Mouse (Mus musculus): ENCODE measurements around the gene Vmo1. TPM values are rescaled to one million over a fixed set of nuclear protein-coding genes. Genes with fewer than 3 reads are reported as not detected.

Vmo1 gene
- polyA plus RNA-seq, 1 experiment from 2014 or later, result 0.66 TPM

DNA sequence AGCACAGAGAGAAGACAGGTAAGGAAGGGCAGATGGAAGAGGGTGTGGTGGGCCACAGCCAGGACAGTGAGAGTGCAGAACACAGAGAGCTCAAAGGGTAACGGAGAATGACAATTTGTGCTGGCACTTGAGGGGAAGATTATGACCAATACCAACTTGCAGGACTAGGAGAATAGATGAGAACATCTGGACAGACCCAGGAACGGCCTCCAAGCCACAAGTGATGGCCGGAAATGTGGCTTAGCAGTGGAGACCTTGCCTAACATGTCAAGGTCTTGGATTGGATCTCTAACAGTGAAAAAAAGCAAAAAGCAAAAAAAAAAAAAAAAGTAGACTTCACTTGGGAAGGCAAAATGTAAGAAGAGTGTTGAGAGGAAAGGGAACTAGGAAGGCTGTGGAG is 44.7 kb downstream of the Vmo1 start:
- Histone ChIP-seq H3K27ac (no peak overlapping the region), H3K4me3 (replicated peaks; ENCODE audit: low read depth, low read length) (no peak overlapping the region), H3K4me1 (replicated peaks; ENCODE audit: insufficient read depth, low read length) (peaks cover 8% of the 10 kb centered on the region; the same call in 1 of the 2 replicates), H3K4me2 (ENCODE audit: low read length) (no peak overlapping the region), H3K36me3 (ENCODE audit: insufficient read depth, low read length) (no peaks in the 10 kb centered on the region), H3K9me3 (replicated peaks; ENCODE audit: low read length) (no peaks in the 10 kb centered on the region), H3K9ac (ENCODE audit: low read depth, low read length) (no peak overlapping the region), H3K27me3 (ENCODE audit: insufficient read depth, low read length) (no peaks in the 10 kb centered on the region)
- ATAC-seq (replicated peaks; ENCODE audit: low FRiP score, low read depth), result no peak
- WGBS, result 93% methylated on average over 3 of the region's 3 CpGs
- no peak for DNase-seq (ENCODE audit: low spot score)
- TF ChIP-seq CTCF (IDR thresholded peaks at IDR 0.05; ENCODE audit: low read depth), result no peak

DNA sequence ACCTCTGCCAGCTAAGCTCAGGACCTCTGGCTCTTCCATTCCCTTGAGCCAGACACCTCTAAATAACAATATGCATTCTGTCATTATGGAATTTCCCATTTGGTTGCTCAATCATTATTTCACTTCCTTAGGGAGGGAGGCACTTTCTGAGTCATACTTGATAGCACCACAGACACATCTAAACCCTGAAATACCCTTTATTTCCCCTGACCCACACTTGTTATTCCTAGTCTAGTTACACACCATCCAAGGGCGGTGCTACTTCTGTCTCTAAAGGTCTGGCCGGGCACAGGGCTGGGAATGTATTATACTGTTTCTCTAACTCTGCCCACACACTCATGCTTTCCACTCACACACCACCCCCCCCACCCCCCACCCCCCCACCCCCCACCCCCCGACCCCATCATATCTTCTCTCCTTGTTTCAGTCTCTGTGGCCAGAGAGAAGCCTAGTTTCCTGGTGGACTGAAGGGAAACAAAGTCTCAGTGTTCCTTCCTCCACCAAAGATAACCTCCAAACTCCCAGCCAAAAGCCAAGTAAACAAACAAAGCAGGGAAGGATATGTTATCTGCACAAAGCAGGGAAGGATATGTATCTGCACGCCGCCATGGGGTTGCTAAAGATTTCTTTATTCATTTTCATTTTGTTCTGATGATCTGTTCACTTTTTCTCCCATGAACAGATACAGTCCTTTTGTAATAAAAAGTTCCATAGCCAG is 46.4 kb downstream of the Vmo1 start:
- Histone ChIP-seq H3K27ac (no peak overlapping the region), H3K36me3 (ENCODE audit: insufficient read depth, low read length) (no peaks in the 10 kb centered on the region), H3K4me3 (replicated peaks; ENCODE audit: low read depth, low read length) (no peak overlapping the region), H3K9ac (ENCODE audit: low read depth, low read length) (no peak overlapping the region), H3K4me1 (replicated peaks; ENCODE audit: insufficient read depth, low read length) (peaks cover 8% of the 10 kb centered on the region; the same call in 1 of the 2 replicates), H3K9me3 (replicated peaks; ENCODE audit: low read length) (no peaks in the 10 kb centered on the region), H3K27me3 (ENCODE audit: insufficient read depth, low read length) (no peaks in the 10 kb centered on the region; the same call in 1 of the 2 replicates), H3K4me2 (ENCODE audit: low read length) (no peak overlapping the region)
- DNase-seq (ENCODE audit: low spot score), result no peak
- TF ChIP-seq CTCF (IDR thresholded peaks at IDR 0.05; ENCODE audit: low read depth), result no peak
- 71% methylated on average over 4 of the region's 5 CpGs for WGBS
- ATAC-seq (replicated peaks; ENCODE audit: low FRiP score, low read depth), result no peak

DNA sequence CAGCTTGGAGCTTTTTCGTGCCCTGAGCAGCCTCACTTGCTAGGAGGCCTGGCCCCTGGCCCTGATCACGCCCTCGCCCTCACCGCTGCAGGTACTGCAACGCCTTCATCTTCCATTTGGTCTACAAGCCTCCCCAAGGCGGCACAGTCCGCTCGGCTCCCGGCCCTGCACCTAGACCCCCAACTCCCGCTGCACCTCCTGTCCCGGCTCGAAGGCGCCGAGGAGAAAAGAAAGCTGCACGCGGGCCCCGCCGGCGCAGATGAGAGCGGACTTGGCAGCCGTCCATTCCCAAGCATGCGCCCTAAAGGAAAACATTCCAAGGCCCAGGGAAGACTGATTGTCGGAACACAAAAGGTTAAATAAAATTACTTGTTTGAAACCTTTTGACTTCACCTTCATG is 48.6 kb downstream of the Vmo1 start:
- H3K9me3 ChIP-seq (replicated peaks; ENCODE audit: low read length), result no peaks in the 10 kb centered on the region
- H3K27ac ChIP-seq, result no peak overlapping the region
- peaks cover 8% of the 10 kb centered on the region; the same call in 1 of the 2 replicates for H3K4me1 ChIP-seq (replicated peaks; ENCODE audit: insufficient read depth, low read length)
- peak overlapping the region; percentile 35; the same call in 1 of the 2 replicates for H3K9ac ChIP-seq (ENCODE audit: low read depth, low read length)
- H3K27me3 ChIP-seq (ENCODE audit: insufficient read depth, low read length), result no peaks in the 10 kb centered on the region; the same call in 1 of the 2 replicates
- H3K36me3 ChIP-seq (ENCODE audit: insufficient read depth, low read length), result no peaks in the 10 kb centered on the region
- no peak for TF ChIP-seq CTCF (IDR thresholded peaks at IDR 0.05; ENCODE audit: low read depth)
- 16% methylated on average over 23 of the region's 23 CpGs for WGBS
- ATAC-seq (replicated peaks; ENCODE audit: low FRiP score, low read depth) (no peak), DNase-seq (ENCODE audit: low spot score) (peak; percentile 56)
- H3K4me2 ChIP-seq (ENCODE audit: low read length), result peak overlapping the region; percentile 55
- H3K4me3 ChIP-seq (replicated peaks; ENCODE audit: low read depth, low read length), result peak overlapping the region; percentile 17; the same call in 1 of the 2 replicates

DNA sequence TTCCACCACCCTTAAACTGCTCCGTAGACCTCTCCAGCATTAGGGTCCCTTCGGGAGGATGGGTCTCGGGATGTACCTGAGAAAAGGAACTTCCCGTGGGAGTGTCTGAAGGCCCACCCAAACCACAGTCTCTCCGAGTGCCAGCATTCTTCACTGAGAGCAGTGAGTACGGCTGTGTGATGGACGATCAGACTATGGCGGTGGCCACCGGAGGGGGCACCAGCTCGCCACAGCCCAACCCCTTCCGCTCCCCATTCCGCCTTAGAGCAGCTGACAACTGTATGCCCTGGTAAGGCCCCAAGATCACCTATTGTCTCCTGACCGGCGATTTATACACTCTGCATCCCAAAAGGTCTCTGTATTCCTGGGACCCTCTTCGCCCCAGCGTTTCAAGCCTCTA is 49.2 kb downstream of the Vmo1 start:
- peak overlapping the region; percentile 55 for H3K4me2 ChIP-seq (ENCODE audit: low read length)
- no peak overlapping the region for H3K27ac ChIP-seq
- no peaks in the 10 kb centered on the region for H3K9me3 ChIP-seq (replicated peaks; ENCODE audit: low read length)
- no peaks in the 10 kb centered on the region; the same call in 1 of the 2 replicates for H3K27me3 ChIP-seq (ENCODE audit: insufficient read depth, low read length)
- H3K36me3 ChIP-seq (ENCODE audit: insufficient read depth, low read length), result no peaks in the 10 kb centered on the region
- ATAC-seq (replicated peaks; ENCODE audit: low FRiP score, low read depth) (no peak), DNase-seq (ENCODE audit: low spot score) (no peak)
- peak overlapping the region; percentile 17; the same call in 1 of the 2 replicates for H3K4me3 ChIP-seq (replicated peaks; ENCODE audit: low read depth, low read length)
- no peak overlapping the region for H3K9ac ChIP-seq (ENCODE audit: low read depth, low read length)
- H3K4me1 ChIP-seq (replicated peaks; ENCODE audit: insufficient read depth, low read length), result peaks cover 8% of the 10 kb centered on the region; the same call in 1 of the 2 replicates
- no peak for TF ChIP-seq CTCF (IDR thresholded peaks at IDR 0.05; ENCODE audit: low read depth)
- WGBS, result 38% methylated on average over 16 of the region's 16 CpGs

DNA sequence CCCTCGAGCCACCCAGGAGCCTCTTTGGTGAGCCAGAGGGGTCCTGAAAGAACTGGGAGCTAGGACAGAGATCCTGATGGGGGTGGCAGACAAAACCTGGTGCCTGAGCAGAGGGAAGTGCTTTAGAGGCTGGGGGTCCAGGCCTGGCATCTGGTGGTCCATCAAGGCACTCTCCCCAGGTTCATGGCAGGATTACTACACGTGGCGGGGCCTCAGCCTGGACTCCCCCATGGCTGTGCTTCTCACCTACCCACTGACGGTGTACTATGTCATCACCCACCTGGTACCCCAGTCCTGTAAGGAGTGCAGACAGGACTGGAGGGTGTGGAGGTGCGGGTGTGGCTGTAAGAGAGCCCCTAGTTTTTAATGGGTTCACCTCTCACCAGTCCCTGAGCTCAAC is 50.4 kb downstream of the Vmo1 start:
- peaks cover 9% of the 10 kb centered on the region; the same call in 1 of the 2 replicates for H3K4me1 ChIP-seq (replicated peaks; ENCODE audit: insufficient read depth, low read length)
- ATAC-seq (replicated peaks; ENCODE audit: low FRiP score, low read depth), result no peak

More for the DNA sequence above, 50.4 kb downstream of the Vmo1 start:
- H3K4me3 ChIP-seq (replicated peaks; ENCODE audit: low read depth, low read length), result no peak overlapping the region
- H3K4me2 ChIP-seq (ENCODE audit: low read length), result no peak overlapping the region
- 70% methylated on average over 5 of the region's 5 CpGs for WGBS
- DNase-seq (ENCODE audit: low spot score), result no peak
- no peaks in the 10 kb centered on the region for H3K36me3 ChIP-seq (ENCODE audit: insufficient read depth, low read length)
- H3K27me3 ChIP-seq (ENCODE audit: insufficient read depth, low read length), result no peaks in the 10 kb centered on the region; the same call in 1 of the 2 replicates
- no peak for TF ChIP-seq CTCF (IDR thresholded peaks at IDR 0.05; ENCODE audit: low read depth)
- no peak overlapping the region for H3K9ac ChIP-seq (ENCODE audit: low read depth, low read length)
- H3K27ac ChIP-seq, result no peak overlapping the region
- H3K9me3 ChIP-seq (replicated peaks; ENCODE audit: low read length), result no peaks in the 10 kb centered on the region

Other genes starting within 250 kb of the Vmo1 start
- gene Alox12e, start 192.0 kb downstream of the Vmo1 start, polyA plus RNA-seq (2015; fragmentation: Nextera tagmentation; extraction: Ambion mirVana), result 0.10 and 0.16 TPM in 2 replicates
- gene Alox15, start 162.6 kb downstream of the Vmo1 start, polyA plus RNA-seq (2015; fragmentation: Nextera tagmentation; extraction: Ambion mirVana), result 2.3 and 2.4 TPM in 2 replicates
- 18.8 and 20.2 TPM in 2 replicates for gene Pelp1, start 104.6 kb downstream of the Vmo1 start, polyA plus RNA-seq (2015; fragmentation: Nextera tagmentation; extraction: Ambion mirVana)
- 12.0 and 13.5 TPM in 2 replicates for gene Arrb2, start 82.0 kb downstream of the Vmo1 start, polyA plus RNA-seq (2015; fragmentation: Nextera tagmentation; extraction: Ambion mirVana)
- gene Med11, start 62.7 kb downstream of the Vmo1 start, polyA plus RNA-seq (2015; fragmentation: Nextera tagmentation; extraction: Ambion mirVana), result 33.5 and 38.3 TPM in 2 replicates
- 0.82 and 1.5 TPM in 2 replicates for gene Zmynd15, start 55.2 kb downstream of the Vmo1 start, polyA plus RNA-seq (2015; fragmentation: Nextera tagmentation; extraction: Ambion mirVana)
- gene Cxcl16, start 54.6 kb downstream of the Vmo1 start, polyA plus RNA-seq (2015; fragmentation: Nextera tagmentation; extraction: Ambion mirVana), result 16.7 and 17.6 TPM in 2 replicates
- 0.84 and 1.5 TPM in 2 replicates for gene Tm4sf5, start 9.4 kb downstream of the Vmo1 start, polyA plus RNA-seq (2015; fragmentation: Nextera tagmentation; extraction: Ambion mirVana)
- 0.56 and 0.87 TPM in 2 replicates for gene Gltpd2, start 4.6 kb upstream of the Vmo1 start, polyA plus RNA-seq (2015; fragmentation: Nextera tagmentation; extraction: Ambion mirVana)
- gene Psmb6, start 10.8 kb upstream of the Vmo1 start, polyA plus RNA-seq (2015; fragmentation: Nextera tagmentation; extraction: Ambion mirVana), result 686 and 703 TPM in 2 replicates
- gene Gm40193, start 18.3 kb upstream of the Vmo1 start, polyA plus RNA-seq (2015; fragmentation: Nextera tagmentation; extraction: Ambion mirVana), result not detected in 2 replicates
- gene Pld2, start 25.4 kb upstream of the Vmo1 start, polyA plus RNA-seq (2015; fragmentation: Nextera tagmentation; extraction: Ambion mirVana), result 6.7 and 7.2 TPM in 2 replicates
- 11.5 and 12.1 TPM in 2 replicates for gene Mink1, start 48.3 kb upstream of the Vmo1 start, polyA plus RNA-seq (2015; fragmentation: Nextera tagmentation; extraction: Ambion mirVana)
- not detected in 2 replicates for gene 4930544D05Rik, start 101.2 kb upstream of the Vmo1 start, polyA plus RNA-seq (2015; fragmentation: Nextera tagmentation; extraction: Ambion mirVana)
- 0.25 and 0.29 TPM in 2 replicates for gene Chrne, start 104.6 kb upstream of the Vmo1 start, polyA plus RNA-seq (2015; fragmentation: Nextera tagmentation; extraction: Ambion mirVana)
- gene Gp1ba, start 124.5 kb upstream of the Vmo1 start, polyA plus RNA-seq (2015; fragmentation: Nextera tagmentation; extraction: Ambion mirVana), result 0.16 and 0.19 TPM in 2 replicates
- 109 and 113 TPM in 2 replicates for gene Rnf167, start 132.6 kb upstream of the Vmo1 start, polyA plus RNA-seq (2015; fragmentation: Nextera tagmentation; extraction: Ambion mirVana)
- gene Slc25a11, start 132.9 kb upstream of the Vmo1 start, polyA plus RNA-seq (2015; fragmentation: Nextera tagmentation; extraction: Ambion mirVana), result 227 and 239 TPM in 2 replicates
- 1,513 and 1,569 TPM in 2 replicates for gene Pfn1, start 140.0 kb upstream of the Vmo1 start, polyA plus RNA-seq (2015; fragmentation: Nextera tagmentation; extraction: Ambion mirVana)
- 9.7 and 10.0 TPM in 2 replicates for gene Eno3, start 142.6 kb upstream of the Vmo1 start, polyA plus RNA-seq (2015; fragmentation: Nextera tagmentation; extraction: Ambion mirVana)
- gene Spag7, start 154.8 kb upstream of the Vmo1 start, polyA plus RNA-seq (2015; fragmentation: Nextera tagmentation; extraction: Ambion mirVana), result 91.5 and 102 TPM in 2 replicates
- 9.2 and 9.4 TPM in 2 replicates for gene Camta2, start 173.5 kb upstream of the Vmo1 start, polyA plus RNA-seq (2015; fragmentation: Nextera tagmentation; extraction: Ambion mirVana)
- 2.3 and 3.0 TPM in 2 replicates for gene Inca1, start 185.5 kb upstream of the Vmo1 start, polyA plus RNA-seq (2015; fragmentation: Nextera tagmentation; extraction: Ambion mirVana)
- gene Kif1c, start 185.9 kb upstream of the Vmo1 start, polyA plus RNA-seq (2015; fragmentation: Nextera tagmentation; extraction: Ambion mirVana), result 3.5 and 3.6 TPM in 2 replicates
- gene Zfp3, start 249.6 kb upstream of the Vmo1 start, polyA plus RNA-seq (2015; fragmentation: Nextera tagmentation; extraction: Ambion mirVana), result 7.1 and 7.7 TPM in 2 replicates